Mouse (Mus musculus) cerebellum, postnatal 14 days (tissue): ENCODE measurements around the gene Trim15.
A peak's percentile ranks its signal among the peaks of the same experiment; 100 is the strongest.

ENCODE experiments used
- DNase-seq, 2 experiments: peaks; one replicate each; pipeline ENCODE4 v3.0.0; 2021; ENCODE audit warnings: mixed read lengths in 2 of 2

Gene Trim15

GRCm38 (mm10) chr17:36825525-36825924 is 41.5 kb downstream of the Trim15 start:
- peak; percentile 47 to 60 for DNase-seq

GRCm38 (mm10) chr17:36824005-36824404 is 43.0 kb downstream of the Trim15 start:
- DNase-seq, result peak; percentile 70 to 75

DNA sequence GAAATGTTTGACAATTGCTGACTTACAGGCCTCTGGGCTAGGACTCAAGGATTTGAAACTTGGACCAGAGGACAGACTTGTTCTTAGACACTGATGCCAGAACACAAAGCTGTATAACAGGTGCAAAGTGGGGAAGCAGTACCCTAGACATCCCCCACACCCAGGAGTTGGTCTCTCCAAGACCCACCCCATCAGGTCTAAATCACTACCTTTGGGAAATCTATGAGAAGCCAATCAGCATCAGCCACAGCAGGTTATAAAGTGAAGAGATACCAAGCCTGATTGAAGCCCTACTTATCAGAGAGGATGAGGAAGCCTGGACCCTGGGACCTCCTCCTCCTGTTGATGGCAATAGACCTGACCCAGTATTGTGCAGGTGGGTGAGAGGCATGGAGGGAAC is 55.1 kb downstream of the Trim15 start, which contains the start of gene H2-M10.6:
Gene H2-M10.6, plus strand, starts transcription at position 301 of the 400 bp plus-strand sequence.
- no peak for DNase-seq
